Mouse (Mus musculus): ENCODE measurements at regions not wholly inside any gene's neighbourhood (a gene's known extent, or its start where the extent isn't known, plus 50 kb on each side); places are given as distances from the start of the nearest gene placed in this dataset.

DNA sequence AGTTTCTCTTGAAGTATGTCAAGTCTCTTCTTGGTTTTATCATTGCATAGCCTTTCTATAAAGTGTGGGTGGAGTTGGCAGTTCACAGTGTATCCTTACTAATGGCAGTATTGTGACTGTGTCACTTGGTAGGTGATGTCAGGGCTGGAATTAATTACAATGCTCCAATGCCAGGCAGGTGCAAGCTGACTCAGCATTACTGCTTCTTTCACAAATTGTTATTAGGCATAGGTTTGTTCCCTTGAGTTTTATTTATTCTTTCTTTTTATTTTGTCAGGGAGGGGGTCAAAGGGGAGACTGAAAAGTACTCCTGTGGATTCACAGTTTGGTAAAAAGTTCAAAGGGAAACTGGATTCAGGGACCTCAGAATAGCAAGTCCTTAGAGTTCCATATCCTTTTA is 119.6 kb upstream of the Rbms1 start:
- DNase-seq: no peak

DNA sequence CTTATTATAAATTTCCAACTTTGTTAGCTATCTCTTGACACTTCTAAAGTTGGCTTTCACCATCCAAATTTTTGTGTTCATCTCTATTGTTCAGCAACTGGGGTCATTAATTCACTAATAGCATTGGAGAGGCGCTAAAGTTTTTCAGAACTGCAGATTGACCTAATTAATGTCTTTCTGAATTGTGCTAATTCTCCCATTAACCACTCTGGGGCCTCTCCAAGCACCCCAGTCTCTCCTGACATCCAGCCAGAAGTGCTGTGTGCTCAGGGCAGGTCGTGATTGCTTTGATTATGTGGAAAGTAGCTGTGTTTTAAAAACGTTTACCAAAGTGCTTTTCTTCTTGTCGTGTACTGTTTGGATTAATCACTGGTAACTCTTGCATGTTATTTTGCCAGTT is 117.0 kb upstream of the Rbms1 start:
- no peak for DNase-seq

GRCm38 (mm10) chr2:61071025-61071424 is 108.0 kb upstream of the Rbms1 start:
- peak; percentile 9 for DNase-seq

GRCm38 (mm10) chr2:61067877-61068276 is 104.9 kb upstream of the Rbms1 start:
- DNase-seq: no peak

DNA sequence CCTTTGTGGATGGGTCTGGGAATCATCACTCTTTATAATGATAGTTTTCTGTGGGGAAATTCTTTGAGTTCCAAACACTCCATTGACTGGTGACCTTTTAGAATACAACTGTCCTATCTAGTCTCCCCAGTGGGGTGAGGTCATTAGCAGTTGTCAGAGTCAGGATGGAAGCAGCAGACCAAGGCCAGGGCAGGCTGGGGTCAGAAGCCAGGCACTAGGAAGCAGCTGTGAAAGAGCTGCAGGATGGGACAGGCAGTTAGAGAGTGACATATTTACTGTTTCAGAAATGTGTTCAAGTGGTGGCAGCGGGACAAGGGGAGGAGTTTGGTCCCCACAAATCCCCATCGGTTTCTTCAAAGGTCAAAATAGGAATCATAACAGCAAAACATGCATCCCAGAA is 99.1 kb upstream of the Rbms1 start:
- DNase-seq: peak; percentile 76

- DNase-seq: no peak
Measured at GRCm38 (mm10) chr2:61060906-61061305, 97.9 kb upstream of the Rbms1 start.

GRCm38 (mm10) chr2:61058545-61059235 is 95.7 kb upstream of the Rbms1 start:
- peak; percentile 35 for DNase-seq

GRCm38 (mm10) chr2:61052296-61052695 is 89.3 kb upstream of the Rbms1 start:
- no peak for DNase-seq

DNA sequence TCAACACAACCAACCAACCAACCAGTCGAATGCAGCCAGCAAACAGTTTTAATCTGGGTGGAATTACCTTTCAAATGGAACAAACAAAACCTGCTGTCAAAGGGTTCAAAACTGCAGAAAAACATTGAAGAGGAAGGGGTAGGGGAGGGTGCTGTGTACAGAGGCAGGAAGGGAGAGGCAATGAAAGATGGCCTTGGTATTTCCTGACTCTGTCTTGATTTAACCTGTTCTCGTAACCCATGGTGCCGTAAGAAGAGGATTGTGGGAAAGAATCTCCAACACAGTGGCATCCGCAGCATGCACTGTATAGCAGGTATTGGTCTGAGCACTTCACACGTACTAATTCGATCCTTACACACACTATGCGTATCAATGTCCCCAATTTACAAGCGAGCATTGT is 88.8 kb upstream of the Rbms1 start:
- peak; percentile 10 for DNase-seq

DNA sequence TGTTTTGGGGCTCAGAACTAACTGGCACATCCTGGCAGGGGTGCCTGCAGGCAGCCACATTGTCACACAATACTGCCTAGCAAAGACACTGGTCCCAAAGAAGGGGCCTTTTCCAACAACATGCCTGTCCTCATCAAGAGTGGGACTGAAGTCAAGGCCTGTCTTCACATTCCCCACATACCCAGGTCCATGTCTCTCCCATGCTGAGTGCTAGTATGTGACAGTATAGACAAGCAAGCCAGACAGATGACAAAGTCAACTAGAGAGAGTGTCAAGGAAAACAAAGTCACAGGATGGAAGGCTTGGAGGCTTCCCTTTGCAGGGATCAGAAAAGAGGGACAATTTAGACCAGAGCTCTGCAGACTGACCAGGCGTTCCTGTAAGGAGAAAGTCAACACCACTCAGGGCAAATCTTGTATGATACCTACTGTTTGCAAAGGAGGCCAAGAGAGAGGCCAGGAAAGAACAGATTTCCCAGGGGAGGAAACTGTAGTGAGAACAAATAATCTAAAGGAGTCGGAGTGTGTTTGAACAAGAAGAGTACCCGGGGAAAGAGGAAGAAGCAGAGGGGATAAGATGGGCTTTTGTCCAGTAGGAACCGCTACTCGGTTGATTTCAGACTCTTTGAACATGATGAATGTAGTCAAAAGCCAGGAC is 83.2 kb upstream of the Rbms1 start:
- no peak for DNase-seq

- DNase-seq: no peak
Measured at GRCm38 (mm10) chr2:61045467-61045866, 82.5 kb upstream of the Rbms1 start.

GRCm38 (mm10) chr2:61032920-61033319 is 69.9 kb upstream of the Rbms1 start:
- no peak for DNase-seq

DNA sequence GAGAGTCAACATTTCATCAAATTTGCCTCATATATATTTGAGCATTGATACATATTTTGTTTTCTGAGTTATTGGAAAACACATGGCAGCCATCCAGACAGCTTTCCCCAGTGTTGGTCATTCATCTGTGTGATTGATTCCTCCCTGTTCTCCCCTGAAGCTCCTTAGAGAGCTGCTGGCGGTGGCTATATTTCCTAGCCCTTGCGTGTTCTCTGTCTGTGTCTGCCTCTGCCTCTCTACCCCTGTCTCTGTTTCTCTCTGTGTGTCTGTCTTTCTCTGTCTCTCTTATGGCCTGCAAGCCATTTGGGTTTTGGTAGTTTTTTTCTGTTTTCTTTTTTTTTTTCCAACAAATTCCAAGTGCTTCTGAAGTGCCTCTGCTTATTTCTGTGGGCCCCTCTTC is 66.7 kb upstream of the Rbms1 start:
- DNase-seq: no peak

DNA sequence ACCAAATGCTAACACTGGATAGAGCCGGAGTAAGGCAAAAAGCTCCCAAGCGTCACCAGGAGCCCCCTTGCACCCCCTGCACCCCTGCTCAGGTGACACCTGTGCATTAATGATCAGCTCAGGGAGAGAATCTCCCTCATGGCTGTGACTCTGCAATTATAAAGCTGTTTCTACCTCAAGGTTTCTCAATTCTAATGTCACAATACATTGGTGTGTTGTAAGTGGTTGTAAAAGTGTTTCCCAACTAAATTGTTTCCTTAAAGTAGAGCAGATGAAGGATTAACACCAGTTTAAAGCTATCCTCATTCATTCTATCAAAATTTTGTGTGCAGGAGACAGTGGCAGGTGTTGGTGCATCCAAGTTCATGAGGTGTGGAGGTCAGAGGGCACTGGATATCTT is 65.6 kb upstream of the Rbms1 start:
- no peak for DNase-seq

DNA sequence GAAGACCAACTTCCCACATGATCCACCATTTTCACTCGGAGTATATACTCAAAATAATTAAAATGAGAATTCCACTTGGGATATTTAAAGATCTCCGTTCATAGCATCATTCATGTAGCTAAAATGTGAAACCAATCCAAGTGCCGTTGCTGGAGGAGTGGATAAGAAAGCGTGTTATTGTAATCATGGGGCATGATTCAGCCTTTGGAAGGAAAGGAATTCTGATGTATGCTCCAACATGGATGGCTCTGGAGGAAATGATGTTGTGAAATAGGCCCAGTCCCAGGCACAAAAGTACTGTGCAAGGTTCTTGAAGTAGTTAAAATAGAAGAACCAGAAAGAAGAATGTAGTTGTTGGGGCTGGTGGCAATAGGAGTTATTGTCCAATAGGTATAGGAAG is 64.7 kb upstream of the Rbms1 start:
- no peak for DNase-seq

DNA sequence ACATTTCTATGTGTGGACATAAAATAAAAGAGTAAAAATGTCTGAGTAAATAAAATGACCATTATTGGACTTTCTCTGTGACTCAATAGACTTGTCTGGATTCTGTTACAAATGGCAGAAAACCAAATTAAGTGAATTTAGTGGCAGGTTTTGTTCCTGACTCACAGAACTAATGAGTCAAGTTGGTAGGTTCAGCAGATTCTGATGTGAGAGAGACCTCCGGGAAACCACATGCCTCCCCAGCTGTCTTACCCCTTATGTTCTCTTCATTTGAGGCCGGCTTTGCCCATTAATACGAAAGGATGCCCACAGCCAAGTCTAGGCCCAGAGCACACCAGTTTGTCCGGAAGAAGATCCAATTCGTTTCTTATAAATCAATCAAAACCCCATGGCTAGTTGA is 59.4 kb upstream of the Rbms1 start:
- no peak for DNase-seq

DNA sequence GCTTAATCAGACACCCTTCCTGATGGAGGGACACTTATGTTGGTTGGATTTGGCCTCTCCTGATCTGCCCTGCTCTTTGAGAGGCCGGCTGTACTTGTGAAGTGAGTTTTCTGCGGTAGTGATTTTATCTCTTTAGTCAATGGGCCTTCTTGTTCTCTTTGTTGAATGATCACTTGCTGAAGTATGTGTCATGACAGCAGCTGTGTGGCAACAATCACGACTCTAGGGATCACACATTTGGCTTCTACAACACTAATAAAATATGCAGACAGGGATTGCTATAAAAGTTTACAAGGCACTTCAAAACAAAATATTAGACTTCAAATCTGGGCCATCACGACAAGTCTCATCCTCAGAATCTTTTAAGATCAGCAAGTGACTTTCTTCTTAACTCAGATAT is 57.8 kb upstream of the Rbms1 start:
- no peak for DNase-seq

- peak; percentile 13 for DNase-seq
Measured at GRCm38 (mm10) chr2:61013006-61013405, 50.0 kb upstream of the Rbms1 start.
